Mouse (Mus musculus): ENCODE data around the gene Cd59b. TPM values are rescaled to one million over a fixed set of nuclear protein-coding genes. Genes with fewer than 3 reads are reported as not detected.
A peak's percentile ranks its signal among the peaks of the same experiment; 100 is the strongest.
"Not testable (repeated sequence)": the region's sequence is repeated elsewhere in the genome, so short reads cannot be mapped to it uniquely, and the experiment has no call there.

The Cd59b gene
- polyA plus RNA-seq, 1 experiment from 2014 or later = 3.0 TPM

DNA sequence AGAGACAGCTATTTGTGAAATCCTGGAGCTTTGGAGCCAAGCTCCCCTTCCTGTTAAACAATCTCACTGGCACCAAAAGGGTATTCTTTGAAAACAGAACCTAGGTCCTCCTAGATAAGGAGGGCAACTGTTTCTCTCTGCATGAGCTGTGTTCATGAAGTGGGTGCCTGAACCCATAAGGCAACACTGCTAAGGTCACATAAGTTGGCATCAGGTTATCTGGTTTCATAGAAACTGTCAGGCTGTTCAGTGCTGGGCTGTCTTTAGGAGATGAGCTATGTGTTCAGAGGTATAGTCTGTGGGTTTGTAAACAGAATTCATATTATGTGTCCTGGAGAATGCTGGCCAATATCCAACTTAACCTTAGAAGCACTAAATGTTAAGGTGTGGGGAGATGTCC lies 47.5 kb downstream of the Cd59b start:
- H3K27ac ChIP-seq (replicated peaks in 1 of 2; ENCODE audit: control insufficient read depth in 1 of 2, insufficient read depth in 1 of 2, low read depth in 2 of 2, low read length in 2 of 2); H3K9ac ChIP-seq (ENCODE audit: low read length); H3K36me3 ChIP-seq (ENCODE audit: control insufficient read depth, insufficient read depth, low read length); ATAC-seq (ENCODE audit: insufficient number of reproducible peaks, insufficient read depth, low FRiP score, low read depth); H3K4me2 ChIP-seq (ENCODE audit: low read length); H3K27me3 ChIP-seq (ENCODE audit: control insufficient read depth, insufficient read depth, low read length); H3K9me3 ChIP-seq (ENCODE audit: control insufficient read depth, low read length); H3K4me3 ChIP-seq (ENCODE audit: control insufficient read depth in 1 of 2, insufficient read depth in 1 of 2, low read depth in 1 of 2, low read length in 2 of 2): not testable (repeated sequence)
- H3K4me1 ChIP-seq (ENCODE audit: control insufficient read depth in 2 of 2, insufficient read depth in 2 of 2, low read length in 2 of 2) = peaks cover 15 to 33% of the 10 kb centered on the region in 2 experiments

DNA sequence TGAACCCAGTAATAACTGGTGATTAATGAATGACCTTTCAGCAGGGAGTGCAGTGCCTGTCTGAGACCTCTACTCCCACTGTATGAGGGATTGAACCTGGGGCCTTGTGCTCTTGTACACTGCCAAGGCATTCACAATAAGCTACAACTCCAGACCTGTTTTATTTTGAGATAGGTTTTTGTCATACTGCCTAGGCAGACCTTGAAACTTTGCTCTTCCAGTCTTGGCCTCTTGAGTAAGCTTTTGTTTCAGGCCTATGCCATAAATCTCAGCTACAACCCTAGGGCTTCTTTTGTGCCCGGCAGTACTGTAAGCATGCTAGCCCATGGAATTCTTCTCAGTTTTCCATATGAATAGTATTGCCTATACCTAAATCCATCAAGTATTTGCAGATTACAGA lies 49.4 kb downstream of the Cd59b start:
- Histone ChIP-seq H3K9me3 (ENCODE audit: control insufficient read depth, low read length) (no peaks in the 10 kb centered on the region), H3K4me1 (ENCODE audit: control insufficient read depth in 2 of 2, insufficient read depth in 2 of 2, low read length in 2 of 2) (peaks cover 19 to 39% of the 10 kb centered on the region in 2 experiments), H3K4me2 (ENCODE audit: low read length) (no peak overlapping the region), H3K36me3 (ENCODE audit: control insufficient read depth, insufficient read depth, low read length) (peaks cover 1% of the 10 kb centered on the region; the same call in 1 of the 2 replicates), H3K4me3 (ENCODE audit: control insufficient read depth in 1 of 2, insufficient read depth in 1 of 2, low read depth in 1 of 2, low read length in 2 of 2) (no peak overlapping the region), H3K27me3 (ENCODE audit: control insufficient read depth, insufficient read depth, low read length) (no peaks in the 10 kb centered on the region), H3K9ac (ENCODE audit: low read length) (no peak overlapping the region), H3K27ac (replicated peaks in 1 of 2; ENCODE audit: control insufficient read depth in 1 of 2, insufficient read depth in 1 of 2, low read depth in 2 of 2, low read length in 2 of 2) (no peak overlapping the region)
- 83% methylated on average over 1 of the region's 1 CpGs for WGBS
- no peak for ATAC-seq (ENCODE audit: insufficient number of reproducible peaks, insufficient read depth, low FRiP score, low read depth)

DNA sequence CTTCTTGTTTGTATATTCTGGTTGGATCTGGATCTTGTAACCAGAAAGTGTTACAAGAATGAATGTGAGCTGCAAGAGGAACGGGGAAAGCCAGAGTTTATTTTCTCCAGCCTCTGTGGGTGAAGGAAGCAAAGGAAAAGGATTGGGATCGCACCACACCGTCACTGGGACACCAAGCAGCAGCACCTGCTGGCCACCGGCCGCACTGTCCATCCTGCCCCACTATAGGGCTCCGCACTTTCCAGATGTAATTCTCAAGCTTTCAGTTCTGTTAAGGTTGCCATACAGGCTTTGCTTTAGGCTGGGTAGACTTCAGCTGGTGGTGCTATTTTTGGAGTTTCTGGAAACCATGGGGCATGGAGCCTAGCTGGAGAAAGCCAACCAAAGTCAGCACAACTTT lies 50.7 kb downstream of the Cd59b start:
- 42% methylated on average over 6 of the region's 6 CpGs for WGBS
- Histone ChIP-seq H3K4me1 (ENCODE audit: control insufficient read depth in 2 of 2, insufficient read depth in 2 of 2, low read length in 2 of 2) (peaks cover 22 to 50% of the 10 kb centered on the region in 2 experiments), H3K9ac (ENCODE audit: low read length) (no peak overlapping the region)

DNA sequence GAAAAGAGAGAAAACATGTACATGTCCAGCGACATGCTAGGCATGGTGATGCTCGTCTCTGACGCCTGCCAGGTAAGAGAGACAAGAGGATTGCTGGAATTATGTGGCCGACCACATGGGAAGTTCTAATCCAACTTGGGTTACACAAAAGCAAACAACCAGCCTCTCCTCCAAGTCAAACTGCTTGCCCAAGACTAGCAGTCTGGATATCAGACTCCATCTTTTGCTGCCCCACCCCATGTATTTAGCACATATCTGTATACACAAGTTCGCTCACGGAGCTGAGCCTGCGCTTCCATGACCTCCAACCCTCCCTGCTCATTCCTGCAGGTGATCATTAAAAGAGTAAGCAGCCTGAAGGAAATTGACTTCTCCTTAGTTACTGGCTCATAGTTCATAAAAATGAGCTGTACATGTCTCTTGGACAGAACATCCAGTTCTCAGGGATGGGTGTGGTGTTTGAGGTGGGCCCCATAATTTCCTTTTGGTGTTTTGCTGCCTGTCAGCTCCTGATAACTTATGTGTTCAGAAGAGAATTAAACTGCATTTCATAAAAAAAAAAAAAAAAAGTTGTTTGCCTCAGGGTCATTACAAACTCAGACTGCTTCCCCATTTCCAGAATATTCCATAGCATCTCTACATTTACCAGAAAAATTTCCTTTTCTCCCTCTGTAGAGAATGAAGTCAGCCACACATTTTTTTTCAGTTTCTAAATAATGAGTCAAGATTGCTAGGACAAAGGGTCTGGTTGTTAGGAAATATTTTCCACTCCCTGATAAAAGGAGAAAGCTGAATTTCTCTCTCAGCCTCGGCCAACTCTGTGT lies 52.2 kb downstream of the Cd59b start:
- Histone ChIP-seq H3K27ac (replicated peaks in 1 of 2; ENCODE audit: control insufficient read depth in 1 of 2, insufficient read depth in 1 of 2, low read depth in 2 of 2, low read length in 2 of 2) (peak overlapping the region; percentile 79 to 85), H3K27me3 (ENCODE audit: control insufficient read depth, insufficient read depth, low read length) (no peaks in the 10 kb centered on the region), H3K9me3 (ENCODE audit: control insufficient read depth, low read length) (no peaks in the 10 kb centered on the region), H3K4me1 (ENCODE audit: control insufficient read depth in 2 of 2, insufficient read depth in 2 of 2, low read length in 2 of 2) (peaks cover 22 to 50% of the 10 kb centered on the region in 2 experiments), H3K4me3 (ENCODE audit: control insufficient read depth in 1 of 2, insufficient read depth in 1 of 2, low read depth in 1 of 2, low read length in 2 of 2) (peak overlapping the region; percentile 70 to 81; a peak in 2 of 4 replicates), H3K36me3 (ENCODE audit: control insufficient read depth, insufficient read depth, low read length) (no peaks in the 10 kb centered on the region), H3K4me2 (ENCODE audit: low read length) (peak overlapping the region; percentile 83), H3K9ac (ENCODE audit: low read length) (0 out of 2 replicates have a peak overlapping the region, but pooled peaks have one; percentile 40)
- 71% methylated on average over 8 of the region's 8 CpGs for WGBS
- no peak for ATAC-seq (ENCODE audit: insufficient number of reproducible peaks, insufficient read depth, low FRiP score, low read depth)

More for the DNA sequence above, 50.7 kb downstream of the Cd59b start:
- no peak for ATAC-seq (ENCODE audit: insufficient number of reproducible peaks, insufficient read depth, low FRiP score, low read depth)
- Histone ChIP-seq H3K36me3 (ENCODE audit: control insufficient read depth, insufficient read depth, low read length) (no peaks in the 10 kb centered on the region), H3K4me2 (ENCODE audit: low read length) (peak overlapping the region; percentile 7; the same call in 1 of the 2 replicates), H3K9me3 (ENCODE audit: control insufficient read depth, low read length) (no peaks in the 10 kb centered on the region), H3K27me3 (ENCODE audit: control insufficient read depth, insufficient read depth, low read length) (no peaks in the 10 kb centered on the region), H3K4me3 (ENCODE audit: control insufficient read depth in 1 of 2, insufficient read depth in 1 of 2, low read depth in 1 of 2, low read length in 2 of 2) (no peak overlapping the region), H3K27ac (replicated peaks in 1 of 2; ENCODE audit: control insufficient read depth in 1 of 2, insufficient read depth in 1 of 2, low read depth in 2 of 2, low read length in 2 of 2) (peak overlapping the region; percentile 51 to 59)

DNA sequence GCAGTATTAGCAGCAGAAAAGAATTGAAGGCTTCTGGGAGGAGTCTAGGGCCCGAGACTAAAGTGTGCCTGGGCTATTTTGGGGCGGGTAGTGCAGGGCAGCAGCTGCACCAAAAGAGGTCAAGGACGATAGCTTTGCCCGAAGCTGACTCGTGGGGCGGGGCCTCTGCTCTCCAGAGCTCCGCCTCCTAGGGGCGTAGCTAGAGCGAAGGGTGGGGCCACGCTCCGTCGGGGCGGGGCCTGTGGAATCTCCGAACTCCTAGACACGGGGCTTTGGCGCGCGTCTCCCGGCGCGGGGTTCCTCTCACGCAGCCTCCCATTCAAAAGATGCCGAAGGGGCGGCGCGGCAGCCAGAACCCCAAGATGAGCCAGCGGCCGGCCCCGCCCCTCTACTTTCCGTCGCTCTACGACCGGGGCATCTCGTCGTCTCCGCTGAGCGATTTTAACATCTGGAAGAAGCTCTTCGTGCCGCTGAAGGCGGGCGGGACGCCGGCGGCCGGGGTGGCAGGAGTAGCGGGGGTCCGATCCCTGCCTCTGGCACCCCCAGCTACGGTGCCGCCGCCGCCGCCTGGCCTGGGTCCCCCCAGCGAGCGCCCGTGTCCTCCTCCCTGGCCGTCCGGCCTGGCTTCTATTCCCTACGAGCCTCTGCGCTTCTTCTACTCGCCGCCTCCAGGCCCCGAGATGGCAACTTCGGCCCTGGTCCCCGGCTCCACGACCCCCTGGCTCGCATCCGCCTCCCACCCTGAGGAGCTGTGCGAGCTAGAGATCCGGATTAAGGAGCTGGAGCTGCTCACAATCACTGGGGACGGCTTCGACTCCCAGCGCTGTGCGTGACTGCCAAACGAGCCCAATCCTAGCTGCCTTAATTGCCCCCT lies 53.1 kb downstream of the Cd59b start, which contains the start of gene A930018P22Rik:
TSS of gene A930018P22Rik (plus strand) at position 265 of the 874 bp plus-strand sequence.
- Histone ChIP-seq H3K36me3 (ENCODE audit: control insufficient read depth, insufficient read depth, low read length) (no peaks in the 10 kb centered on the region), H3K27ac (replicated peaks in 1 of 2; ENCODE audit: control insufficient read depth in 1 of 2, insufficient read depth in 1 of 2, low read depth in 2 of 2, low read length in 2 of 2) (peak within 1 kb of the TSS; percentile 79 to 85), H3K4me2 (ENCODE audit: low read length) (peak within 1 kb of the TSS; percentile 83), H3K4me3 (ENCODE audit: control insufficient read depth in 1 of 2, insufficient read depth in 1 of 2, low read depth in 1 of 2, low read length in 2 of 2) (peak within 1 kb of the TSS; percentile 70 to 81), H3K9ac (ENCODE audit: low read length) (peak within 1 kb of the TSS; percentile 85), H3K4me1 (ENCODE audit: control insufficient read depth in 2 of 2, insufficient read depth in 2 of 2, low read length in 2 of 2) (peaks cover 22 to 50% of the 10 kb centered on the region in 2 experiments), H3K27me3 (ENCODE audit: control insufficient read depth, insufficient read depth, low read length) (no peaks in the 10 kb centered on the region), H3K9me3 (ENCODE audit: control insufficient read depth, low read length) (no peaks in the 10 kb centered on the region)
- peak; percentile 95 for ATAC-seq (ENCODE audit: insufficient number of reproducible peaks, insufficient read depth, low FRiP score, low read depth)
- WGBS = under 1% methylated on average over 73 of the region's 74 CpGs

GRCm38 (mm10) chr2:104123540-104123939 lies 53.9 kb downstream of the Cd59b start:
- ATAC-seq (ENCODE audit: insufficient number of reproducible peaks, insufficient read depth, low FRiP score, low read depth) = no peak
- H3K27ac ChIP-seq (replicated peaks in 1 of 2; ENCODE audit: control insufficient read depth in 1 of 2, insufficient read depth in 1 of 2, low read depth in 2 of 2, low read length in 2 of 2) = no peak overlapping the region

GRCm38 (mm10) chr2:104124071-104124470 lies 54.4 kb downstream of the Cd59b start:
- peaks cover 22 to 43% of the 10 kb centered on the region in 2 experiments for H3K4me1 ChIP-seq (ENCODE audit: control insufficient read depth in 2 of 2, insufficient read depth in 2 of 2, low read length in 2 of 2)
- H3K9ac ChIP-seq (ENCODE audit: low read length) = no peak overlapping the region; the same call in 1 of the 2 replicates
- H3K4me2 ChIP-seq (ENCODE audit: low read length) = no peak overlapping the region
- no peaks in the 10 kb centered on the region for H3K27me3 ChIP-seq (ENCODE audit: control insufficient read depth, insufficient read depth, low read length)
- H3K9me3 ChIP-seq (ENCODE audit: control insufficient read depth, low read length) = no peaks in the 10 kb centered on the region
- WGBS = 76% methylated on average over 5 of the region's 5 CpGs
- H3K36me3 ChIP-seq (ENCODE audit: control insufficient read depth, insufficient read depth, low read length) = no peaks in the 10 kb centered on the region
- no peak for ATAC-seq (ENCODE audit: insufficient number of reproducible peaks, insufficient read depth, low FRiP score, low read depth)
- no peak overlapping the region for H3K4me3 ChIP-seq (ENCODE audit: control insufficient read depth in 1 of 2, insufficient read depth in 1 of 2, low read depth in 1 of 2, low read length in 2 of 2)
- H3K27ac ChIP-seq (replicated peaks in 1 of 2; ENCODE audit: control insufficient read depth in 1 of 2, insufficient read depth in 1 of 2, low read depth in 2 of 2, low read length in 2 of 2) = no peak overlapping the region

More at GRCm38 (mm10) chr2:104123540-104123939, 53.9 kb downstream of the Cd59b start:
- H3K9ac ChIP-seq (ENCODE audit: low read length) = peak overlapping the region; percentile 85
- H3K4me3 ChIP-seq (ENCODE audit: control insufficient read depth in 1 of 2, insufficient read depth in 1 of 2, low read depth in 1 of 2, low read length in 2 of 2) = peak overlapping the region in 1 of 2 experiments; percentile 70; a peak in 2 of 4 replicates
- no peaks in the 10 kb centered on the region for H3K9me3 ChIP-seq (ENCODE audit: control insufficient read depth, low read length)
- no peaks in the 10 kb centered on the region for H3K27me3 ChIP-seq (ENCODE audit: control insufficient read depth, insufficient read depth, low read length)
- H3K36me3 ChIP-seq (ENCODE audit: control insufficient read depth, insufficient read depth, low read length) = no peaks in the 10 kb centered on the region
- WGBS = 54% methylated on average over 3 of the region's 3 CpGs
- H3K4me2 ChIP-seq (ENCODE audit: low read length) = peak overlapping the region; percentile 83
- peaks cover 22 to 48% of the 10 kb centered on the region in 2 experiments for H3K4me1 ChIP-seq (ENCODE audit: control insufficient read depth in 2 of 2, insufficient read depth in 2 of 2, low read length in 2 of 2)

Data from heart, embryonic 14.5 days (tissue).